ENCODE assay signal across 31 mouse cellular contexts in genomic region chr16:96372021-96372751, GRCm38 (mm10).
A peak's percentile ranks its signal among the peaks of the same experiment; 100 is the strongest.
DNase-seq lines count a peak whose midpoint lies in the region; ATAC-seq and TF ChIP-seq lines count a peak whose summit lies in the region.
"Had no signal": no experiment of that assay in that cellular context is flagged by ENCODE, and none has a peak within 500 bp of the region (broad histone marks: within the 10 kb centered on the region; RNA-seq: fewer than 3 reads in every experiment).

No protein-coding gene starts in this region.

- 57% methylated on average over 8 of the region's 8 CpGs for WGBS in kidney, postnatal 0 days
- 77% methylated on average over 8 of the region's 8 CpGs for WGBS in lung, adult 2 months

- no peak for TF ChIP-seq POLR2A in lung, adult 2 months (IDR thresholded peaks at IDR 0.05; ENCODE audit: borderline replicate concordance, extremely low read depth, low read depth, low read length)

- H3K27ac ChIP-seq in kidney, postnatal 0 days = peak overlapping the region; percentile 1; the same call in 1 of the 2 replicates
- H3K27ac ChIP-seq: embryonic facial prominence, embryonic 10.5 days; embryonic facial prominence, embryonic 15.5 days; forebrain, embryonic 12.5 days; hindbrain, embryonic 14.5 days; liver, embryonic 14.5 days; neural tube, embryonic 13.5 days had no signal

- H3K4me2 ChIP-seq in kidney, postnatal 0 days (ENCODE audit: low read length) = no peak overlapping the region
- H3K4me2 ChIP-seq: embryonic facial prominence, embryonic 15.5 days; forebrain, embryonic 12.5 days; heart, embryonic 11.5 days; hindbrain, embryonic 14.5 days; lung, embryonic 14.5 days; midbrain, embryonic 11.5 days; neural tube, embryonic 13.5 days had no signal

- H3K27me3 ChIP-seq in kidney, postnatal 0 days (ENCODE audit: insufficient read depth, low read length) = no peaks in the 10 kb centered on the region
- H3K27me3 ChIP-seq: embryonic facial prominence, embryonic 15.5 days; forebrain, embryonic 12.5 days; neural tube, embryonic 13.5 days had no signal

- no peak overlapping the region for H3K4me3 ChIP-seq in kidney, postnatal 0 days (replicated peaks; ENCODE audit: low read depth, low read length)
- no peak overlapping the region for H3K4me3 ChIP-seq in lung, adult 2 months (replicated peaks; ENCODE audit: extremely low read depth, low read depth, low read length)
- H3K4me3 ChIP-seq: embryonic facial prominence, embryonic 10.5 days; embryonic facial prominence, embryonic 15.5 days; forebrain, embryonic 12.5 days; neural tube, embryonic 13.5 days had no signal

- no peak for TF ChIP-seq CTCF in kidney, postnatal 0 days (IDR thresholded peaks at IDR 0.05; ENCODE audit: low read depth)
- TF ChIP-seq CTCF in lung, adult 2 months (IDR thresholded peaks at IDR 0.05; ENCODE audit: insufficient read depth, low read length) = no peak

- H3K4me1 ChIP-seq in kidney, postnatal 0 days (replicated peaks; ENCODE audit: insufficient read depth, low read length) = no peaks in the 10 kb centered on the region
- no peaks in the 10 kb centered on the region; the same call in 1 of the 2 replicates for H3K4me1 ChIP-seq in lung, adult 2 months (ENCODE audit: control insufficient read depth, insufficient read depth, low read length)
- H3K4me1 ChIP-seq: embryonic facial prominence, embryonic 15.5 days; forebrain, embryonic 12.5 days; neural tube, embryonic 13.5 days had no signal

- H3K9ac ChIP-seq in kidney, postnatal 0 days (ENCODE audit: low read depth, low read length) = no peak overlapping the region
- H3K9ac ChIP-seq: embryonic facial prominence, embryonic 15.5 days; forebrain, embryonic 12.5 days; forebrain, postnatal 0 days; hindbrain, embryonic 14.5 days; liver, embryonic 14.5 days; lung, embryonic 14.5 days; neural tube, embryonic 13.5 days had no signal

- peak; percentile 57 for DNase-seq in heart, adult 11 months
- DNase-seq in heart, postnatal 36 days = no peak
- DNase-seq in kidney, postnatal 0 days (ENCODE audit: low spot score) = no peak
- DNase-seq in kidney, adult 9 months = no peak
- DNase-seq in natural killer cell, adult 2 months (ENCODE audit: low spot score in 2 of 2) = peak; percentile 35 to 73
- no peak for DNase-seq in lung, adult 2 months
- DNase-seq in T-cell, adult 2 months (ENCODE audit: low spot score) = no peak
- DNase-seq: adrenal gland, postnatal 25 days; cerebellum, adult 2 months; cerebellum, postnatal 14 days; forebrain, postnatal 0 days; gastrocnemius, postnatal 10 days; heart, adult 18-20 months; heart, postnatal 4 days; kidney, adult 18-20 months; layer of hippocampus, adult 9-11 months; liver; lung, embryonic 14.5 days; lung, postnatal 14 days; right cerebral cortex, postnatal 14 days; thymus, postnatal 36 days had no signal

- intact Hi-C loops in heart, postnatal 36 days (cut with DNase I) = no loop called here

- no peaks in the 10 kb centered on the region for H3K36me3 ChIP-seq in kidney, postnatal 0 days (ENCODE audit: insufficient read depth, low read length)
- H3K36me3 ChIP-seq: embryonic facial prominence, embryonic 10.5 days; embryonic facial prominence, embryonic 15.5 days; forebrain, embryonic 12.5 days; neural tube, embryonic 13.5 days had no signal

- no peak for ATAC-seq in kidney, postnatal 0 days (replicated peaks; ENCODE audit: low FRiP score, low read depth)
- peak; percentile 34 for ATAC-seq in granulocyte monocyte progenitor cell, adult 5-6 weeks (replicated peaks; ENCODE audit: poor library complexity, severe bottlenecking)
- ATAC-seq: forebrain, postnatal 0 days; midbrain, embryonic 16.5 days had no signal

- no peaks in the 10 kb centered on the region for H3K9me3 ChIP-seq in kidney, postnatal 0 days (replicated peaks; ENCODE audit: low read length)
- H3K9me3 ChIP-seq: embryonic facial prominence, embryonic 10.5 days; embryonic facial prominence, embryonic 15.5 days; forebrain, embryonic 12.5 days; neural tube, embryonic 13.5 days had no signal

Comparison
In these comparisons a context has a peak if more than half of its experiments do, and no peak if none do; other contexts are left out.
1. DNase-seq: peak in heart, adult 11 months (single experiment) and natural killer cell, adult 2 months (2 of 2); none in heart, postnatal 36 days (0 of 2), kidney, postnatal 0 days (single experiment), kidney, adult 9 months (single experiment), lung, adult 2 months (single experiment) and T-cell, adult 2 months (single experiment).